In the genomic region with DNA sequence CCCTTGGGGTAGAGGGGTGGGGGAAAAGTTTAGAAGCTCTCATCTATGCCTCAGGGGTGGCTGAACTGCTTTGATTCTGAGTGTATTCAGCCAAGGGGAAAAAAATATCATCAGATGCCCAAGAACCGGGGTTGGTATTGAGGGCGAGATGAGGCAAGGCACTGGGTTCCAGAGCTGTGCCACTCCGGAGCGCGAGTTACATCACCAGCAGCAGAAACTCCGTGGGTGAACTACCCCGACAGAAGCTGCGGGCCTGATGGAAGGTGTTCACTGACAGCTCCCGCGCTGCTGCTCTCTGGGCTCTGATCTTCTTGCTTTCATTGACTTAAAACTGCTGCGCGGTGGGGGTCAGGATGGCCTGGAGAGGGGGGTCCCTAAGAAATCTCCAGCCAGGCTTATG, we compare ENCODE assay signal across 9 mouse cellular contexts. TPM values are rescaled to one million over a fixed set of nuclear protein-coding genes. Genes with fewer than 3 reads are reported as not detected.
DNase-seq lines count a peak whose midpoint lies in the region; ATAC-seq lines count a peak whose summit lies in the region.
"Had no signal": no experiment of that assay in that cellular context is flagged by ENCODE, and none has a peak within 500 bp of the region (broad histone marks: within the 10 kb centered on the region; RNA-seq: fewer than 3 reads in every experiment).

No protein-coding gene starts in this region.

- intact Hi-C loops in heart, postnatal 14 days (cut with DNase I), result loop anchor here (5.0 kb wide), 2 partner anchors 71 to 141 kb away; no protein-coding TSS in a partner anchor

- DNase-seq in heart, postnatal 14 days, result no peak
- DNase-seq in brain, adult 2 months (ENCODE audit: low read depth, low spot score), result peak; percentile 61
- DNase-seq in right cerebral cortex, adult 2 months (ENCODE audit: low spot score in 2 of 2), result peak; percentile 50 to 54

- no peaks in the 10 kb centered on the region for H3K9me3 ChIP-seq in heart, embryonic 13.5 days
- H3K9me3 ChIP-seq in forebrain, embryonic 15.5 days, result no peaks in the 10 kb centered on the region
- no peaks in the 10 kb centered on the region for H3K9me3 ChIP-seq in liver, embryonic 12.5 days (replicated peaks)

- peaks cover 20% of the 10 kb centered on the region for H3K4me1 ChIP-seq in heart, embryonic 13.5 days
- H3K4me1 ChIP-seq in forebrain, embryonic 15.5 days, result peaks cover 29% of the 10 kb centered on the region
- no peaks in the 10 kb centered on the region for H3K4me1 ChIP-seq in liver, embryonic 12.5 days

- H3K27me3 ChIP-seq in heart, embryonic 13.5 days (replicated peaks), result peaks cover 48% of the 10 kb centered on the region
- no peaks in the 10 kb centered on the region for H3K27me3 ChIP-seq in forebrain, embryonic 15.5 days
- H3K27me3 ChIP-seq in liver, embryonic 12.5 days (replicated peaks), result peaks cover 43% of the 10 kb centered on the region

- ATAC-seq in heart, embryonic 13.5 days (ENCODE audit: extremely low read depth, insufficient number of reproducible peaks, low FRiP score, low TSS enrichment), result no peak
- 0 out of 2 replicates have a peak, but pooled peaks have one; percentile 2 for ATAC-seq in forebrain, embryonic 15.5 days (replicated peaks)
- ATAC-seq in liver, embryonic 12.5 days, result no peak
- ATAC-seq in monocyte, adult 5-6 weeks (replicated peaks; ENCODE audit: insufficient number of reproducible peaks, low FRiP score, low TSS enrichment, poor library complexity, severe bottlenecking), result no peak
- ATAC-seq in erythroblast, adult 5-6 weeks (replicated peaks; ENCODE audit: low FRiP score, poor library complexity, severe bottlenecking), result no peak
- ATAC-seq: Patski had no signal

- H3K9ac ChIP-seq in heart, embryonic 13.5 days, result peak overlapping the region; percentile 86
- H3K9ac ChIP-seq in forebrain, embryonic 15.5 days (replicated peaks), result peak overlapping the region; percentile 87
- H3K9ac ChIP-seq in liver, embryonic 12.5 days, result no peak overlapping the region

- peak overlapping the region; percentile 94 for H3K4me2 ChIP-seq in heart, embryonic 13.5 days
- H3K4me2 ChIP-seq in forebrain, embryonic 15.5 days (replicated peaks), result peak overlapping the region; percentile 76
- peak overlapping the region; percentile 75 for H3K4me2 ChIP-seq in liver, embryonic 12.5 days

- peak overlapping the region; percentile 81 for H3K4me3 ChIP-seq in heart, embryonic 13.5 days
- H3K4me3 ChIP-seq in forebrain, embryonic 15.5 days, result peak overlapping the region; percentile 73
- peak overlapping the region; percentile 62 for H3K4me3 ChIP-seq in liver, embryonic 12.5 days

- WGBS in heart, embryonic 13.5 days, result 8% methylated on average over 12 of the region's 12 CpGs
- 6% methylated on average over 12 of the region's 12 CpGs for WGBS in forebrain, embryonic 15.5 days
- WGBS in liver, embryonic 12.5 days (ENCODE audit: insufficient replicate concordance), result 14% methylated on average over 12 of the region's 12 CpGs

- no peaks in the 10 kb centered on the region for H3K36me3 ChIP-seq in heart, embryonic 13.5 days
- no peaks in the 10 kb centered on the region for H3K36me3 ChIP-seq in forebrain, embryonic 15.5 days
- H3K36me3 ChIP-seq in liver, embryonic 12.5 days, result no peaks in the 10 kb centered on the region

- H3K27ac ChIP-seq in heart, embryonic 13.5 days (replicated peaks), result no peak overlapping the region
- H3K27ac ChIP-seq in forebrain, embryonic 15.5 days (replicated peaks), result peak overlapping the region; percentile 84
- peak overlapping the region; percentile 69 for H3K27ac ChIP-seq in liver, embryonic 12.5 days

RNA-seq across cellular contexts. Expression of gene Sox5, which starts 1.1 kb away (rescaled TPM):
- polyA plus RNA-seq in heart, embryonic 13.5 days (2015; fragmentation: Nextera tagmentation; extraction: Ambion mirVana), result 11.2 and 12.1 TPM in 2 replicates
- 1 to 10 TPM; 3.9 to 4.7 TPM for total RNA-seq in heart, postnatal 14 days (2021)
- 239 and 259 TPM in 2 replicates for polyA plus RNA-seq in forebrain, embryonic 15.5 days (2015; fragmentation: Nextera tagmentation; extraction: Ambion mirVana)
- 5.9 and 6.2 TPM in 2 replicates for polyA plus RNA-seq in liver, embryonic 12.5 days (2016; fragmentation: Nextera tagmentation; extraction: Ambion mirVana)
- 0.67 to 15.5 TPM (median 4.9 TPM) in 3 replicates for total RNA-seq in monocyte, adult 5-6 weeks (2017)
- total RNA-seq in erythroblast, adult 5-6 weeks (2015; ENCODE audit: low replicate concordance), result 0.21 and 3.1 TPM in 2 replicates
- total RNA-seq in erythroblast, adult 5-6 weeks (2017; ENCODE audit: low replicate concordance), result 0.28 and 0.51 TPM in 2 replicates

Comparison
In these comparisons a context has a peak if more than half of its experiments do, and no peak if none do; other contexts are left out.
1. DNase-seq: peak in brain, adult 2 months (single experiment) and right cerebral cortex, adult 2 months (2 of 2); none in heart, postnatal 14 days (0 of 2).
2. Peak in every context shown above with its lines, with median percentiles within 50 percentile points of each other: H3K4me2 ChIP-seq and H3K4me3 ChIP-seq.